Mouse (Mus musculus): Measurements from ENCODE around the gene Gm10277.
"Not testable (repeated sequence)": the region's sequence is repeated elsewhere in the genome, so short reads cannot be mapped to it uniquely, and the experiment has no call there.

Gene Gm10277

DNA sequence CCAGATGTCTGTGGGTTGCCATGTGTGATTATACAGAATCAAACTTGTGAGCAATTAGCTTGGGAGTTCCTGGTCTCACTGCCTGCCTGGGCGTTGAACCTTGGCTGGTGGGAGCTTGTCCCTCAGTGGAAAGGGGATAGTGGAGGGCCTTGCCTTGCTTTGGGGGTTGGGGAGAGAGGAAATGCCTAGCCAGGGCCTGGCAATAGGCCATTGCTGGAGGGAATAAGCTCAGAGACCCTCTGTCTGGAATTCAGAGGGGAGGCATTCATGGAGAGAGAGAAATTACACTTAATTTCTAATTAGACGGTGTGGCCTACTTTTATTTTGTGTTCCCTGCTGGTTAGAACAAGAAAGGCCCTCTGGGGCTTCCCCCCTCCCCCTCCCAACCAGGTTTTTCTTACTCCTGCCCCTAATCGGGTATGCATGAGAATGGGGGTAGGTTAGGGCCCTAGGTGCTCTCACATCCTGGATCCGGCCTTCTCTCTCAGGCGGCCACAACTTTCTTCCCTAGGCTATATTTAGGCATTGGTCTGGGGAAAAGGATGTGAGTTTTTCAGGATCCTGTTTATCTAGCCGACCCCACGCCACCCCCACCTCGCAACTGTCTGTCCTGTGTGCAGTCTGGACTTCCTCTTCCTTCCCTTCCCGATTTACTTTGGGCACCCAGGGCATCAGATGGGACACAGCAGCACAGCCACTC is 11.7 kb downstream of the Gm10277 start:
- in situ Hi-C loops (cut with MboI): no loop called here

DNA sequence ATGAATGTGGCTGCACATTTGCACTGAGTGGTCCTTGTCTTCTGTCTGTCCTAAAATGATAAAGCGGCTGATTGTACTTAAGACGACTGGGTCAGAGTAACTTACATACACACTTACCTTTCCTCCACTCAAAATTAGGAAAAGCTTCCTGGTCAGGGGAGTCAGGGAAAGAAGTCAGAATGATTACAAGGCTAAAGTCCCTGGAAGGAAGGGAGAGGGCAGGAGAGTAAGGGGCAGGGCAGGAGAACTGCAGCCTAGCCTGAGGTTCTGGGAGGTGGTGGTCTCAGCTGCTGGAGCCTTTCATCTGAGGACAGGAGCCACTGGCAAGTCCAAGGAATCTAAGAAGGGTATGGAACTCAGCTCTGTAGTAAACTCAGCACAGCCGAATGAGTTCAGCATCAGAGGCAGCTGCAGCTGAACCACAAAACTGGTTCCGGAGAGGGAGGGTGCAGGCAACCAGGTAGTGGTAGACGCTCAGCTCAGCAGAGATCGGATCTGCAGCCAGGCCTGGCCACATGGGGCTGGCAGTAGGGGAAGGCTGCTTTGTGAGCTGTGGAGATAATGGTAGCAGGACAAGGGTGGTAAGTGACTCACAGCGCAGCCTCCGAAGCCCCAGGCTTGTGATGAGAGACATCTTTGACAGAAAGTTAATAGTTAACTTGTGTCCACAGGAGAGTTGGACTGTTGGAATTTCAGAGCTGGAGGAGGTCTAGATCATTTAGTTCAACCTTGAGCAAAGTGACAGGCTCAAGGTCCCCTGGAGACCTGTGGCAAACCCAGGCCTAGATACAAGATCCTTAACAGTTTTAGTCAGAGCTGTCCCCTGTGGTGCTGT is 15.5 kb downstream of the Gm10277 start:
- in situ Hi-C loops (cut with MboI): no loop called here

DNA sequence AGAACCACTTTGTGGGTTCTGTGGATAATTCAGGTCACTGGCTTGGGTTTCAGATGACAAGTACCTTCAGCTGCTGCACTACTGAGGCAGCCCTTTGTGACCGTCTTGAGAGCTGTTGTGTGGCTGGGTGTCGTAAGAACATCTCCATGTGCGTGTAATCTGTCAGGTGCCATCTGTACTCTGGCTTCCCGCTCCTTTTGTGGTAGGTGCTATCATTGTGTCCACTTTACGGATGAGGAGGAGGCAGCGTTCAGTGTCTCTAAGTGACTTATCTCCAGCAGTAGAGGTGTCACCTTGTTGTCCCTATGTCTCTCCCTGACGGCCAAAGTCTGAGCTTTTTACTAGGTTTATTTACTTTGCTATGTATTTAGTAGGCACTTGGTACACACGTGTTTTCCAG is 17.2 kb downstream of the Gm10277 start:
- in situ Hi-C loops (cut with MboI): no loop called here

DNA sequence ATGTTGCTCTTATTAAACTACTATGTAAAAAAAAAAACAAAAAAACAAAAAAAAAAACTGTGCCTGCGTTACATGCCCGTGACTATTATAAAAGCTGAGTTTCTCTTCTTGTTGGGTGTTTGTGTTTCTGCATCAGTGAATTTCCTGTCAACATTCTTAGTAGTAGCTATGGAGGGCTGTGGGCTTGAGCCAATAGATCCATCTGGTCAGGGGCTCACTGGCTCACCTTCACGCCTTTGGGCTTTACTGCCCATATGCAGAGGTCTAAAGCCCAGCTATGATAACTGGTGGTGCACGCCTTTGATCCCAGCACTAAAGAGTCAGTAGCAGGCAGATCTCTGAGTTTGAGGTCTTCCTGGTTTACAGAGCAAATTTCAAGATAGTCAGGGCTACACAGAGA is 18.1 kb downstream of the Gm10277 start:
- in situ Hi-C loops (cut with MboI): no loop called here

DNA sequence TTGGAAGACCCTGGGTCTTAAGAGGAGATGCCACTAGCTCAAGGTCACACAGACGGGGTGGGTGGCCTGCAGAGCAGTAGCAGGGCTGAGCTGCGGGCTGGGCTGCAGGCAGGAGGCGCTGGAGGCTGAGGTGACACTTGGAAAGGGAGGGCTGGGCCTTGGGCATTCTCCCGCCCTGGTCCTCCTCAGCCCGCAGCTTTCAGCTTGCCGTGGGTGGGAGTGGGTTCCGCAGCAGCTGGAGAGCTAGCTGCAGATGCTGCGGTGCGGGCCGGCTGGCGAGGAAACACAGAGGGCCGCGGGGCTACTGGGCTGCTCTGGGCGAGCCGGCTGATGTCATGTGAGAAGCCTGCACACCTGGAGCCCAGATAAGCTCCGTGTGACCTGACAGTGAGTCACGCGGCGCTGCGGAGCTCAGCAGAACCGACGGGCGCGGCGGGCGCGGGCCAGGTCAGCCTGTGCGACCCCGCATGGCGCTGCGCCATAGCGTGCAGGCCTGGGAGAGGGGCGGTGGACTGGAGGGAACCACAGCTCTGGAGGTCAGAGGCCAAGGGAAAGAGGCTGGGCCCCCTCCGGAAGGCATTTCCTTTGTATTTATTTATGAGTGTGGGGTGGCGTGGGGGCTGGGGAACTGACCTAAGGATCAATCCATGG is 21.1 kb downstream of the Gm10277 start:
- in situ Hi-C loops (cut with MboI): no loop called here

DNA sequence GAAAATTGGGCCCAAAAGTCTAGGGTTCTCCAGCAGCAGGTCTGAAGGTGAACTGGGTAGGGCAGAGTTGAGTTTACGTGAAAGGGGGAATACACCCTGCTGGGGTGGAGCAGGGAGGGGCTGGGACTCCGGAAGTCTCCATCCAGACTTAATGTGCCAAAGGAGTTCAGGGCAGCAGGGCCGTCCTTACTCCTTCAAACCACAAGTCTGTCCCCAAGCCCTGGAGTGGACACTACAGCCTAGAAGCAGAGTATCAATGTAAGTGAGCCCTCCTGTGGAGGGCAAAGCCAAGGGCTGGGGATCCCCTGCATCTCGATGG is 22.1 kb downstream of the Gm10277 start:
- in situ Hi-C loops (cut with MboI): no loop called here

DNA sequence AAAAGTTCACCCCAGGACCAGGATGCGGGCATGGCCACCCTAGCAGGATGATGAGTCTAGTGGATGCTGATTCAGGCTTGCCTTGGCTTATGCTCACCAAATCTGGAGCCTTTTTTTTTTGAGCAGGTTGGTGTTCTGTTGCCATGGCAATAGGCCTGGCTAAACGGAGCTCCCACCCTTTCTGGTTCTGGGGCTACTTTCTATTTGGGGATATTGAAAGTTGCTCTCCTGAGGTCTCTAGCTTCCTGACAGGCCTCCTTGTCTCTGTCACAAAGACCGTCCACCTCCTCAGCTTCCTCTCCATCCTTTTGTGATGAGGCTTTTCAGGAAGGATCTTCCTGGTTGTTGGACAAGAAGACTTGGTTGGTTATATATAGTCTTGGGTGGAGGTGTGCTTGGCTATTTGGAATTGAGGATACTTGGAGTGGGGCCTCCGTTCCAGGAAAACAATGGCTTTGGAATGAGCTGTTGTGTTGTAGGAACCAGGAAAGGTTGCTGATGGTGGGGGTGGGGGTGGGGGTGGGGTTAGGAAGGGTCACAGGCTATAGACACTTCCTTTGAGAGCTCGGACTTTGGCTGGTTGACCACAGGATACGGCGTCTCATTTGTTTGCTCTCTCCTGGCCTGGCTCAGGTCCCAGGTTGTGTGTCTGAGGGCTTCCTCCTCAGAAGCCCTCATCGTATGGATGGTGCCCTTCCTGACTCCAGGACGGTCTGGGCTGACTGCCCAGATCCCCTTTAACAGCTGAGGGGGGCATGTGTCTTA is 22.7 kb downstream of the Gm10277 start:
- in situ Hi-C loops (cut with MboI): no loop called here

DNA sequence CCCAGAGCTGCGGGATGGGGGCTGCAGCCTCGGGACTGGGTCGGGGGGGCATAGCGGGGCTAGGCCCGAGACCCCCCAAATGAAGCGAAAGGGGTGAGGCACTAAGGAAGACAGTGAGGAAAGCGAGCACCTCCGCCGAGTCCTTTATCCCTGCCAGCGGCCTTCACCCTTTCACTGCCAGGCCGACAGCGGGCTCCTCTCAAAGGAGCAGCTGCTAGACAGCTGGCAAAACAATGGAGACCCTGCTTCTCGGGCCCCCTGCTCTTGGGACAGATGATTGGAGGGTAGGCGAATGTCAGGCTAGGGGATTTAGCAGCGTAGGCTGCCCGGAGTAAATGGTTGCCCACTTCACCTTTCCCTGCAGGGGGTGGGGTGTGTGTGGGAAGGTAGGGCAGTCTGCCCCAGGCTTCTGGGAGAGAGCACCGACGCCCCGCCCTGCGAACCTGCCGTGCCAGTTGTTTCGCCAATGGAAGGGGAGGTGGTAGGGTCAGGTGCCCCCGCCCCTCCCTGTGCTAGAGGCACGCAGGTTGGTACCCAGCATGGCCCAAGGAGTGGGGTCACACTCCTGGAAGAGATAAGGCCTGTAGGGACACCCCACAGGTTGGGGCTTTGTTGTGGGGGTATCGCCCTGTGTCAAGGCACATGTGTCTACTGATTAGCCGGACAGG is 23.7 kb downstream of the Gm10277 start:
- in situ Hi-C loops (cut with MboI): no loop called here

DNA sequence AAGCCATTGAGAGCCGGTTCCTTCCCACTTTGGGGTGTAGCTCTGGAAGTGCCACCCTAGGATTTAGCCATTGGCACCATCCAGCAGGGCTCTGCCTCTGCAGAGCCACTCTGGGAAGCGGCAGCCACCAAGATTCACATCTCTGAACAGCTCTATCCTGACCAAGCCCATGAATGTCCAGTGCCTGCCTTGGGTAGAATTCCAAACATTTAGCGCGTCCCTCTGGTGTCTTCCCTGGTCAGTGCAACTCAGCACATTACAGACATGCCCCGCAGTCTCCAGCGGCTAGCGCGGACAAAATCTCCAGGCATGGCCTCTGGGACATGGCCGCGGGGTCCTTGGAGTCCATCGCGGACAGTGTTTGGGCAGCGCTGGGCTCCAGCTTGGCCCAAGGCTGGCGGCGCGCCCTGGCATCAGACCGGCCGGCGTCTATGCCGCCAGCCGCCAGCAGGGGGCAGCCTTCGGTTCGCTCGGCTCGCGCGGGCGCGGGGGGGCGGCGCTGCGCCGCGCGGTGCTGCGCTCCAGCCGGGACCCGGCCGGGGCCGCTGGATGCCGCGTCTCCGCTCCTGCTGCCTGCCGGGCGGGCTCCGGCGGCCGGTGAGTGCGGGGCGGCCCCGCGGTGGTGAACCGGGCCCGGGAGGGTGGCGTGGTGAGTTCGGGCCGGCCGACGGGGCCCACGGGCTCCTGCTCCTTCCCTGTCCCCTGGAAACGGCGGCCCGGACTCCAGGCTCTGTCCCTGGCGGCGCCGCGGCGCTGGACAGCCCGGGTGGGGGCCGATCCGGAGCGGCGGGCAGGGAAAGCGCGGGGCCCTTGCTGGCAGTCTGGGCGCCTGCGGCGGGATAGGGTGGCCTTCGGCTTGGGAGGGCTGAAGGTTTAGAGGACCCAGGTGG is 24.5 kb downstream of the Gm10277 start, which contains the start of gene Myo18a:
Gene Myo18a, plus strand, starts transcription at position 464 of the 890 bp plus-strand sequence.
- in situ Hi-C loops (cut with MboI): no loop called here

DNA sequence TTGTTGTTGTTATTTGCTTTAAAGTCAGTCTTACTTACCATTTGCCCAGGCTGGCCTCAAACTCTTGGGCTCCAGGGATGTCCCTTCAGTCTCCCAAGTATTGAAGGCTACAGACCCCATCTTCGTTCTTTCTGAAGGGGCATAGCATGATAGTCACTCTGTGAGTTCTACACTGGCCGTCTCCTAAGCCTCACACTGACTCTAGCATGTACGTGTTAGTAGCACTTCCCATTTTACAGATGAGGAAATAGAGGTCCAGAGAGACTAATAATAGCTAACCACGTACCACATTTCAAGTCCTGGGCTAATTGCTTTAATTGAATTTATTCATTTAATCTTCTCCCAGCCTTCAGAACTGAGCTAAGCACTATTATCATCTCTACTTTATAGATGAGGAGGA is 27.5 kb downstream of the Gm10277 start:
- in situ Hi-C loops (cut with MboI): no loop called here

DNA sequence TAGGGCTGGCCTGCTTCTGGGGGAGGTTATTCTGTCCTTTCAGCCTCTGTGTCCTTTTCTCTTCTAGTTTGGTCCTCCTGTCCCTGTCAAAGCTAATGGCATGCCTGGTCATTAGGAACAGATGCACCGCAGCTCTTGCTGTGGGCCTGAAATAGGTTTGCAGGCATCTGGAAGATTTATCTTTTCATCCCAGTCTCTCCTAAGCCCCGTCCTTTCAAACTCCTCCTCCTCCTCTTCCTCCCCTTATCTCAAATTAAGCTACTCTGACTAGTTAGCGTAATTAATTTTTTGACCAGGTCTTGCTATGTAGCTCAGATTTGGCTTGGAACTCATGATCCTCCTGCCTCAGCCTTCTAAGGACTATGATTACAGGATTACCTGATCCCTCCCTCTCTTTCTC is 34.1 kb downstream of the Gm10277 start:
- in situ Hi-C loops (cut with MboI): no loop called here

DNA sequence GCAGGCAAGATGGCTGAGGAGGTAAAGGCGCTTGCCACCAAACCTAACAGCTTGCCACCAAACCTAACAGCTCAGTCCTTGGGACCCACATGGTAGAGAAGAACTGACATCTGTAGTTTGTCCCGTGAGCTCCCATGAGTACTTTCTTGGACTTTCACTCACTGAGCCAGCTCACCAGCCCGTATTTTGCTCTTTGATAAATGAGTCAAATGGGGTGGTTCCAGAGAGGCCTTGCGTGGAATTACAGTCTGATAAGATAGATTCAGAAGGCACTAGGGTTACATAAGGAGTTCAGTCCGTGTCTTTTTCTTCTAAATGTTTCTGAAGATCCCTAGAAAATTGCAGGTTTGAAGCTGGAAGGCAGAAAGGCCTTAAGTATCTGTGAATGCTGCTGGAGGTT is 35.0 kb downstream of the Gm10277 start:
- in situ Hi-C loops (cut with MboI): no loop called here

DNA sequence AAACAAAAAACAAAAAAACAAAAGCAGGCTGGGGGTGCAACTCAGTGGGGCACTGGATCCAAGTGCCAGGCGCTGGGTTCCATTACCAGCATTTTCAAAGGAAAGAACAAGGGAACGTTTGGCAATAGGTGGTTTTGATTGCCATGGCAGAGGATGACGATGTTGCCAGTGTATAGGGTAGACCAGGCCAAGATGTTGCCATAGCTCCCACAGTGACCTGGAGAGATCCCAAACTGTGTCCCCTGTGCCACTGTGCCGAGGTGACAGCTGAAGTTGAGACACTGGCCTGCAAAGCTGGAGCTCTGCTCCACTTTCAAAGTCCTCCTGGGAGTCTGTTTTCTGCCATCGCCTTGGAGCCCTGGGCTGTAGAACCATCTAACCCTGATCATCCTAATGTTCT is 38.6 kb downstream of the Gm10277 start:
- in situ Hi-C loops (cut with MboI): no loop called here

DNA sequence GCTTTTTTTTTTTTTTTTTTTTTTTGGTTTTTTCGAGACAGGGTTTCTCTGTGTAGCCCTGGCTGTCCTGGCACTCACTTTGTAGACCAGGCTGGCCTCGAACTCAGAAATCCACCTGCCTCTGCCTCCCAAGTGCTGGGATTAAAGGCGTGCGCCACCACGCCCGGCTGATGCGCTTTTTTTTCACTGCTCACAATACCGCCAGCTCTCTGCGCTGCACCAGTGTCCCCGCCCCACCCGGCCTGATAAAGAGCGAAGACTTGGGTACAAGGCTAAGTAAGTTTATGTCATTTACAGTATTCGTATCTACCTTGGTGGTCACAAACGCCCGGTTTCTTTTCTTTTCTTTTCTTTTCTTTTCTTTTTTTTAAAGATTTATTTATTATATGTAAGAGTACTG is 40.4 kb downstream of the Gm10277 start:
- in situ Hi-C loops (cut with MboI): not testable (repeated sequence)

DNA sequence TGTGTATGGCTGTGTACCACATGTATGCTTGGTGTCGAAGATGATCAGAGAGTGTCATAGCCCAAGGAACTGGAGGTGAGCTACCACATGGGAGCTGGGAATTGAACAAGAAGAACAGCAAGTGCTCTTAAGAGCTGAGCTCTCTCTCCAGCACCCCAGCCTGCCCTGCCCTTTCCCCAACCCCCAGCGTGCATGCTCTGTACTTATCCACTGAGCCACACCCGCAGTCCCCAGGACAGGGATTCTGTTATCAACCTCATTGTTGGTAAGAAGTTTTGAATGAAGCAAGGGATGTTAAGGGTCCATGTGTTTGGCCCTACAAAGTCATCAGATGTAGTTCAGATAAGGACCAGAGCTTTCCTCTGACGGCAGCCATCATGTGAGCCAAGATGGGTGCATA is 40.9 kb downstream of the Gm10277 start:
- in situ Hi-C loops (cut with MboI): no loop called here

DNA sequence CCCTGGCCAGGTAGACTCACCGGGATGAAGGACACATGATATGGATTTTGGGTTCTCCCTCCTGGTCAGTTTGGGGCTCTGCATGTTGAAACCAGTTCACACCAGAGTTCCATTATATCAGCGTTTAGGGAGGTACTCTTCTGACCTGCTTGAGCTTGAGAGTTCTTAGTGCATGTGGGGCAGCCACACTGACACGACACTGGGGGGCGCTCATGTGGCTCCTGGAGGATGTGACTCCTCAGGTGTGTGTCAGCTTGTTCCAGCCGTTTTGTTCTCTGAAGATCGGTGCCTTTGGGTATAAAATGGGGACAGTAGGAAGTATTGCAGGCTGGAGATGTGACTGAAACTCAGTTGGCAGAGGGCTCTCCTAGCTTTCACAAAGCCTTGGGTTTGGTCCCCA is 43.6 kb downstream of the Gm10277 start:
- in situ Hi-C loops (cut with MboI): no loop called here

DNA sequence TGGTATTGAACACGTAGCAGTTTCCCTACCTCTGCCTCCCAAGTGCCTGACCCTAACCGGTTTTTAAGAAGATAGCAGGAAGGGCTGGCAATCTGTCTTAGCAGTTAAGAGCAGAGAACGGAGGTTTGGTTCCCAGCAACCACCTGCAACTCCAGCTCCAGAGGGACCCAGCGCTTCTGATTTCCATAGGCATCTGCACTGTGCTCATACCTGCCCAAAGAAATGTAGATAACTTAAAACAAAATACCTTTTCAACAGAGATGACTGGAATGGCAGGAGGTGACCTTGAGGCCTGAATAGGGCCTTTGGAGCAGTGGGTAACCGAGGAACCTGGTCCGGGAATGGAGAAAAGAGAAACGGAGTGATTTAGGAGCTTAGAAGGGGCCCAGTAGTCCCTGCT is 49.0 kb downstream of the Gm10277 start:
- in situ Hi-C loops (cut with MboI): no loop called here

DNA sequence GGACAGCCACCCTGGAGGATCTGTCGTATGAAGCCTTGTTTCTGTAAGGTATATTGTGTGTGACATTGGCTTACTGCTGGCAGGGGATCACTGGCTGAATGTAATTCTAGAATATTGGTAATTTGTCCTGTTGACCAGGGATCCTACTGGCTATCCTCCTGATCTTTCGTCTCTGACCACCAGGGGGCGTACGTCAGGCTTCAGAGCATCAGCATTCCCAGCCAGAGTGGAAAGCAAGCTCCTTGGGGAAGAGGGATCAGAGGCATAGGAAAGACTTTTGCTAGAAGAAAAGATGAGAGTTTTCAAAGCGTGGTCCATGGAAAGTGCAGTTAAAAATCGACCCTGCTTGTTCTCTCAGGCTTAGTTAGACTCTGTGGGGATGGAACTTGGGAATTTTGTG is 50.3 kb downstream of the Gm10277 start:
- in situ Hi-C loops (cut with MboI): no loop called here

Data from mature B cell (primary cell).